Mouse (Mus musculus) liver, embryonic 11.5 days (tissue): ENCODE measurements around the gene Nfkbib. TPM values are rescaled to one million over a fixed set of nuclear protein-coding genes. Genes with fewer than 3 reads are reported as not detected.

ENCODE experiments used
- ATAC-seq: fragments of 200-750 bp; cut with Nextera tagmentation; replicated peaks from 2 replicates; pipeline ENCODE4 v1.8.0; 2017; ENCODE audit warnings: moderate number of reproducible peaks, mild to moderate bottlenecking, moderate TSS enrichment, moderate library complexity; ENCODE audit not compliant: low FRiP score
- DNase-seq: peaks from one replicate; pipeline ENCODE4 v3.0.0-alpha.2; 2017; ENCODE audit warnings: low spot score
- H3K27ac ChIP-seq: fragments of 300-500 bp; sonication (generic); 2 replicates; pipeline ENCODE4 v1.5.1; 2014; ENCODE audit warnings: mild to moderate bottlenecking, low read depth, low read length, control low read depth
- H3K27me3 ChIP-seq: fragments of 300-500 bp; sonication (generic); replicated peaks from 2 replicates; pipeline ENCODE4 v1.6.1; 2014; ENCODE audit warnings: low read length, mixed read lengths; ENCODE audit not compliant: control insufficient read depth, insufficient read depth
- H3K36me3 ChIP-seq: fragments of 300-500 bp; sonication (generic); 2 replicates; pipeline ENCODE4 v1.6.1; 2014; ENCODE audit warnings: mild to moderate bottlenecking, low read length, moderate library complexity, mixed read lengths; ENCODE audit not compliant: control insufficient read depth, insufficient read depth
- H3K4me1 ChIP-seq: fragments of 300-500 bp; sonication (generic); replicated peaks from 2 replicates; pipeline ENCODE4 v1.6.1; 2014; ENCODE audit warnings: low read length, mixed read lengths; ENCODE audit not compliant: control insufficient read depth, insufficient read depth
- H3K4me2 ChIP-seq: fragments of 300-500 bp; sonication (generic); 2 replicates; pipeline ENCODE4 v1.6.1; 2014; ENCODE audit warnings: mild to moderate bottlenecking, control low read depth, moderate library complexity
- H3K4me3 ChIP-seq: fragments of 300-500 bp; sonication (generic); 2 replicates; pipeline ENCODE4 v1.5.1; 2014; ENCODE audit warnings: low read depth, low read length, control low read depth
- H3K9ac ChIP-seq: fragments of 300-500 bp; sonication (generic); 2 replicates; pipeline ENCODE4 v1.6.1; 2014; ENCODE audit warnings: low read depth, low read length, control low read depth
- H3K9me3 ChIP-seq: fragments of 300-500 bp; sonication (generic); 2 replicates; pipeline ENCODE4 v1.6.1; 2016; ENCODE audit warnings: low read length, inconsistent platforms, mixed read lengths; ENCODE audit not compliant: control insufficient read depth
- WGBS: fragments of 180-500 bp; shearing (Covaris S2); extraction: QIAGEN DNeasy Blood & Tissue Kit; methylation state at CpG from one replicate; pipeline ENCODE4 v1.1.7; 2014; 5-methylcytosine and 5-hydroxymethylcytosine counted together
- polyA plus RNA-seq: library from polyadenylated mRNA; unstranded; fragments of >200 nt; fragmentation: Nextera tagmentation; extraction: Ambion mirVana; gene quantifications from 2 replicates; pipeline ENCODE4 v1.2.1, GENCODE M21; 2014

Gene Nfkbib
- polyA plus RNA-seq, 1 experiment from 2014 or later: 61.4 TPM

- no peaks in the 10 kb centered on the region; the same call in 1 of the 2 replicates for H3K36me3 ChIP-seq
- peak overlapping the region; percentile 66 for H3K4me3 ChIP-seq
- ATAC-seq (no peak), DNase-seq (no peak)
- no peaks in the 10 kb centered on the region for H3K27me3 ChIP-seq
- H3K27ac ChIP-seq: no peak overlapping the region
- H3K4me2 ChIP-seq: peak overlapping the region; percentile 87
- H3K9ac ChIP-seq: peak overlapping the region; percentile 68
- WGBS: 7% methylated on average over 14 of the region's 14 CpGs
- H3K4me1 ChIP-seq: peaks cover 34% of the 10 kb centered on the region
- H3K9me3 ChIP-seq: no peaks in the 10 kb centered on the region
These were observed 402 bp downstream of the Nfkbib start for GRCm38 (mm10) chr7:28766910-28767309.

- no peaks in the 10 kb centered on the region for H3K9me3 ChIP-seq
- H3K36me3 ChIP-seq: peaks cover 5% of the 10 kb centered on the region
- peak within 1 kb of the TSS; percentile 87 for H3K4me2 ChIP-seq
- H3K27me3 ChIP-seq: no peaks in the 10 kb centered on the region
- H3K4me1 ChIP-seq: peaks cover 34% of the 10 kb centered on the region
- peak within 1 kb of the TSS; percentile 68 for H3K9ac ChIP-seq
- peak within 1 kb of the TSS; percentile 66 for H3K4me3 ChIP-seq
- DNase-seq: peak; percentile 94
- no peak within 1 kb of the TSS for H3K27ac ChIP-seq
- peak; percentile 96 for ATAC-seq
- under 1% methylated on average over 45 of the region's 45 CpGs for WGBS
These were observed 986 bp downstream of the Nfkbib start, which contains the start of gene Sirt2 for GRCm38 (mm10) chr7:28766173-28766879. TSS of gene Sirt2 (plus strand) at chr7:28766735.

- 60% methylated on average over 6 of the region's 6 CpGs for WGBS
- H3K9ac ChIP-seq: peak overlapping the region; percentile 45; the same call in 1 of the 2 replicates
These were observed 2.1 kb downstream of the Nfkbib start for GRCm38 (mm10) chr7:28765211-28765610.

GRCm38 (mm10) chr7:28761907-28762306, 5.4 kb downstream of the Nfkbib start:
- H3K27me3 ChIP-seq: no peaks in the 10 kb centered on the region
- H3K9ac ChIP-seq: no peak overlapping the region
- no peak overlapping the region for H3K4me3 ChIP-seq
- no peak overlapping the region for H3K27ac ChIP-seq
- no peak for DNase-seq
- WGBS: 93% methylated on average over 9 of the region's 9 CpGs
- H3K36me3 ChIP-seq: peaks cover 17% of the 10 kb centered on the region
- ATAC-seq: no peak
- H3K4me2 ChIP-seq: no peak overlapping the region
- no peaks in the 10 kb centered on the region for H3K9me3 ChIP-seq
- H3K4me1 ChIP-seq: peaks cover 12% of the 10 kb centered on the region

More at GRCm38 (mm10) chr7:28765211-28765610, 2.1 kb downstream of the Nfkbib start:
- Histone ChIP-seq H3K4me1 (peaks cover 27% of the 10 kb centered on the region), H3K27me3 (no peaks in the 10 kb centered on the region), H3K27ac (no peak overlapping the region), H3K36me3 (peaks cover 12% of the 10 kb centered on the region), H3K4me2 (peak overlapping the region; percentile 87), H3K4me3 (peak overlapping the region; percentile 66), H3K9me3 (no peaks in the 10 kb centered on the region)
- DNase-seq (no peak), ATAC-seq (no peak)

- Histone ChIP-seq H3K4me3 (no peak overlapping the region), H3K4me2 (no peak overlapping the region), H3K27ac (no peak overlapping the region), H3K9me3 (no peaks in the 10 kb centered on the region), H3K9ac (no peak overlapping the region), H3K27me3 (peaks cover 16% of the 10 kb centered on the region), H3K4me1 (0 out of 2 replicates have a peak, but pooled peaks cover 3% of the 10 kb centered on the region), H3K36me3 (peaks cover 17% of the 10 kb centered on the region)
- ATAC-seq (no peak), DNase-seq (no peak)
- WGBS: 86% methylated on average over 13 of the region's 13 CpGs
These were observed 8.7 kb downstream of the Nfkbib start for GRCm38 (mm10) chr7:28758623-28759022.

- H3K27me3 ChIP-seq: peaks cover 16% of the 10 kb centered on the region
- H3K9me3 ChIP-seq: no peaks in the 10 kb centered on the region
- no peak within 1 kb of the TSS for H3K9ac ChIP-seq
- H3K4me1 ChIP-seq: 0 out of 2 replicates have a peak, but pooled peaks cover 3% of the 10 kb centered on the region
- no peak within 1 kb of the TSS for H3K4me3 ChIP-seq
- no peak within 1 kb of the TSS for H3K27ac ChIP-seq
- no peak for ATAC-seq
- DNase-seq: no peak
- H3K4me2 ChIP-seq: peak within 1 kb of the TSS; percentile 17; the same call in 1 of the 2 replicates
- H3K36me3 ChIP-seq: peaks cover 14% of the 10 kb centered on the region; the same call in 1 of the 2 replicates
- 5% methylated on average over 17 of the region's 17 CpGs for WGBS
These were observed 11.2 kb downstream of the Nfkbib start, which contains the start of gene Ccer2 for GRCm38 (mm10) chr7:28756079-28756478. TSS of gene Ccer2 (plus strand) at chr7:28756174.

GRCm38 (mm10) chr7:28749935-28750334, 17.4 kb downstream of the Nfkbib start:
- DNase-seq: no peak
- Histone ChIP-seq H3K4me1 (no peaks in the 10 kb centered on the region), H3K4me3 (no peak overlapping the region), H3K9ac (no peak overlapping the region), H3K9me3 (no peaks in the 10 kb centered on the region), H3K27ac (no peak overlapping the region), H3K27me3 (no peaks in the 10 kb centered on the region), H3K4me2 (no peak overlapping the region), H3K36me3 (peaks cover 11% of the 10 kb centered on the region; the same call in 1 of the 2 replicates)
- 92% methylated on average over 7 of the region's 7 CpGs for WGBS
- ATAC-seq: no peak

- Histone ChIP-seq H3K9ac (peak within 1 kb of the TSS; percentile 77), H3K27me3 (no peaks in the 10 kb centered on the region), H3K36me3 (peaks cover 26% of the 10 kb centered on the region), H3K27ac (peak within 1 kb of the TSS; percentile 20), H3K4me2 (peak within 1 kb of the TSS; percentile 95), H3K4me3 (peak within 1 kb of the TSS; percentile 76), H3K9me3 (no peaks in the 10 kb centered on the region), H3K4me1 (peaks cover 15% of the 10 kb centered on the region)
- DNase-seq (peak; percentile 98), ATAC-seq (peak; percentile 97)
- under 1% methylated on average over 39 of the region's 39 CpGs for WGBS
These were observed 25.4 kb downstream of the Nfkbib start, which contains the start of the genes Mrps12 and Sars2 for GRCm38 (mm10) chr7:28741709-28742438. TSS of gene Mrps12 (minus strand) at chr7:28741820. TSS of gene Sars2 (plus strand) at chr7:28741992.
